Mouse (Mus musculus) WW6 (cell line): ENCODE results near the gene Trim58.

Experiments used
- DNase-seq: peaks from one replicate; pipeline ENCODE4 v3.0.0-alpha.2; 2013; ENCODE audit warnings: low read depth, low spot score

Gene Trim58

GRCm38 (mm10) chr11:58640272-58640867 is at the start of gene Trim58:
TSS of gene Trim58 (plus strand) at chr11:58640465.
- no peak for DNase-seq

GRCm38 (mm10) chr11:58594814-58595213 is 45.5 kb upstream of the Trim58 start, which contains the start of gene Olfr324:
TSS of gene Olfr324 (plus strand) at chr11:58595114.
- DNase-seq, result no peak

GRCm38 (mm10) chr11:58597837-58598236 is 42.4 kb upstream of the Trim58 start:
- DNase-seq, result no peak

GRCm38 (mm10) chr11:58602062-58602461 is 38.2 kb upstream of the Trim58 start:
- DNase-seq, result no peak

- DNase-seq, result no peak
These were observed 37.3 kb upstream of the Trim58 start for GRCm38 (mm10) chr11:58602800-58603560.

- no peak for DNase-seq
These were observed 35.6 kb upstream of the Trim58 start for GRCm38 (mm10) chr11:58604688-58605087.

- no peak for DNase-seq
These were observed 35.0 kb upstream of the Trim58 start for GRCm38 (mm10) chr11:58605228-58605627.

- no peak for DNase-seq
These were observed 33.9 kb upstream of the Trim58 start for GRCm38 (mm10) chr11:58606177-58606919.

GRCm38 (mm10) chr11:58607030-58607429 is 33.2 kb upstream of the Trim58 start:
- no peak for DNase-seq

GRCm38 (mm10) chr11:58613359-58613758 is 26.9 kb upstream of the Trim58 start:
- no peak for DNase-seq

- no peak for DNase-seq
These were observed 25.7 kb upstream of the Trim58 start for GRCm38 (mm10) chr11:58614526-58614925.

GRCm38 (mm10) chr11:58615975-58616374 is 24.3 kb upstream of the Trim58 start, which contains the start of gene 2210407C18Rik:
TSS of gene 2210407C18Rik (minus strand) at chr11:58616075.
- no peak for DNase-seq

GRCm38 (mm10) chr11:58618369-58618768 is 21.9 kb upstream of the Trim58 start:
- no peak for DNase-seq

- no peak for DNase-seq
These were observed 21.5 kb upstream of the Trim58 start for GRCm38 (mm10) chr11:58618793-58619192.

GRCm38 (mm10) chr11:58626146-58626545 is 14.1 kb upstream of the Trim58 start:
- no peak for DNase-seq

GRCm38 (mm10) chr11:58630401-58630800 is 9.9 kb upstream of the Trim58 start, which contains the start of gene Olfr323:
TSS of gene Olfr323 (minus strand) at chr11:58630501.
- DNase-seq, result no peak

- no peak for DNase-seq
These were observed 5.4 kb upstream of the Trim58 start for GRCm38 (mm10) chr11:58634878-58635277.

GRCm38 (mm10) chr11:58636376-58636977 is 3.8 kb upstream of the Trim58 start:
- DNase-seq, result no peak

- DNase-seq, result no peak
These were observed 2.0 kb upstream of the Trim58 start for GRCm38 (mm10) chr11:58638176-58638701.

GRCm38 (mm10) chr11:58641057-58641456 is 792 bp downstream of the Trim58 start:
- DNase-seq, result no peak

- no peak for DNase-seq
These were observed 1.5 kb downstream of the Trim58 start for GRCm38 (mm10) chr11:58641638-58642358.
